Mouse (Mus musculus) hindbrain, embryonic 11.5 days (tissue): ENCODE data around the gene Dtnbp1. TPM values are rescaled to one million over a fixed set of nuclear protein-coding genes. Genes with fewer than 3 reads are reported as not detected.

ENCODE experiments used
- ATAC-seq: fragments of 200-750 bp; cut with Nextera tagmentation; 2 replicates; pipeline ENCODE4 v1.8.0; 2017; ENCODE audit warnings: mild to moderate bottlenecking, moderate TSS enrichment, moderate library complexity; ENCODE audit not compliant: low FRiP score
- DNase-seq: peaks from one replicate; pipeline ENCODE4 v3.0.0-alpha.2; 2015; ENCODE audit warnings: low spot score
- H3K27ac ChIP-seq: fragments of 300-500 bp; sonication (generic); 2 replicates; pipeline ENCODE4 v1.5.1; 2014; ENCODE audit warnings: mild to moderate bottlenecking, low read depth, low read length
- H3K27me3 ChIP-seq: fragments of 300-500 bp; sonication (generic); 2 replicates; pipeline ENCODE4 v1.6.1; 2014; ENCODE audit warnings: mild to moderate bottlenecking, low read length, moderate library complexity, mixed read lengths; ENCODE audit not compliant: control insufficient read depth, insufficient read depth
- H3K36me3 ChIP-seq: fragments of 300-500 bp; sonication (generic); 2 replicates; pipeline ENCODE4 v1.6.1; 2014; ENCODE audit warnings: mild to moderate bottlenecking, low read length, moderate library complexity, mixed read lengths; ENCODE audit not compliant: control insufficient read depth, insufficient read depth
- H3K4me1 ChIP-seq: fragments of 300-500 bp; sonication (generic); replicated peaks from 2 replicates; pipeline ENCODE4 v1.6.1; 2014; ENCODE audit warnings: low read length, mixed read lengths; ENCODE audit not compliant: control insufficient read depth, insufficient read depth
- H3K4me2 ChIP-seq: fragments of 300-500 bp; sonication (generic); replicated peaks from 2 replicates; pipeline ENCODE4 v1.6.1; 2014; ENCODE audit warnings: mild to moderate bottlenecking, low read depth, low read length
- H3K4me3 ChIP-seq: fragments of 300-500 bp; sonication (generic); 2 replicates; pipeline ENCODE4 v1.5.1; 2014; ENCODE audit warnings: low read depth, low read length
- H3K9ac ChIP-seq: fragments of 300-500 bp; sonication (generic); 2 replicates; pipeline ENCODE4 v1.6.1; 2014; ENCODE audit warnings: low read depth, low read length
- H3K9me3 ChIP-seq: fragments of 300-500 bp; sonication (generic); 2 replicates; pipeline ENCODE4 v1.6.1; 2016; ENCODE audit warnings: low read length; ENCODE audit not compliant: control insufficient read depth
- WGBS: fragments of 180-500 bp; shearing (Covaris S2); extraction: QIAGEN DNeasy Blood & Tissue Kit; methylation state at CpG from one replicate; pipeline ENCODE4 v1.1.7; 2014; 5-methylcytosine and 5-hydroxymethylcytosine counted together
- polyA plus RNA-seq: library from polyadenylated mRNA; unstranded; fragments of >200 nt; fragmentation: Nextera tagmentation; extraction: Ambion mirVana; gene quantifications from 2 replicates; pipeline ENCODE4 v1.2.1, GENCODE M21; 2014

The Dtnbp1 gene
- polyA plus RNA-seq, 1 experiment from 2014 or later, result 69.2 TPM

DNA sequence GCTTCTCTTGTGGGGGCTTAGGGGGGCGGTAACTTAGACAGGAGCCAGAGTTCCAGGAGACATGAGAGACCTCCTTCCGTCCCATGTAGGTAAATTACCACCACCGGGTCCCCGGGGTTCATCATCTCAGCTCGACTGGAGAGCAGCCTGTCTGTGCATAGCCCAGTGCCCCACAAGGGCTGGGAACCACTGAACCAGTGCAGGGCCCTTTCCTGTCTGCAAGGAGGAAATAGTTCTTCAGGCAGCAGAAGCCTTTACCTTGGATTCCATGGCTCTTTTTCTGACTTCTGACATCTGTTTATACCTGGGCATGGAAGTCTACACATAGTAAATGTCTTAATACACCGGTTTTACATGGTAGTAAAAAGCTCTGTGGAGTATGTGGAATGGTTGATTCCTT is 5.8 kb upstream of the Dtnbp1 start:
- ATAC-seq (no peak), DNase-seq (no peak)
- H3K9me3 ChIP-seq, result no peaks in the 10 kb centered on the region
- no peak overlapping the region for H3K4me3 ChIP-seq
- H3K9ac ChIP-seq, result no peak overlapping the region
- no peak overlapping the region for H3K27ac ChIP-seq
- H3K27me3 ChIP-seq, result no peaks in the 10 kb centered on the region
- no peaks in the 10 kb centered on the region for H3K4me1 ChIP-seq
- no peaks in the 10 kb centered on the region for H3K36me3 ChIP-seq
- 75% methylated on average over 6 of the region's 6 CpGs for WGBS
- no peak overlapping the region for H3K4me2 ChIP-seq

DNA sequence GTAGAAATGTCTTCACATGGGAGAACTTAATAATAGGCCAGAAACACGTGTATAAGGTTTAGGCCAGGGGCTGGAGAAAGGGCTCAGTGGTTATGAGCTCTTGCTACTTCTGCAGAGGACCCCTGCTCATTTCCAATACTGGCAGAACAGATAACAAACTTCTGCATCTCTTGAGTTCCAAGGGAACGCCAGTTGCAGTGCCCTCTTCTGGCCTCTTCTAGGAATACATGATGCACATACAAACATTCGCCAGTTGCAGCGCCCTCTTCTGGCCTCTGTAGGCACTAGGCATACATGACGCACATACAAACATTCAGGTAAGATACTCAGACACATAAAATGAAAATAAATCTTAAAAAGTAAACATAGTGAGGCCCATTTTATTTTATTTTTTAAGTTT is 4.5 kb upstream of the Dtnbp1 start:
- DNase-seq (peak; percentile 59), ATAC-seq (no peak)
- WGBS, result 78% methylated on average over 5 of the region's 5 CpGs
- Histone ChIP-seq H3K9ac (no peak overlapping the region), H3K27ac (no peak overlapping the region), H3K4me2 (no peak overlapping the region), H3K4me3 (no peak overlapping the region), H3K27me3 (no peaks in the 10 kb centered on the region), H3K4me1 (no peaks in the 10 kb centered on the region), H3K9me3 (no peaks in the 10 kb centered on the region), H3K36me3 (no peaks in the 10 kb centered on the region)

DNA sequence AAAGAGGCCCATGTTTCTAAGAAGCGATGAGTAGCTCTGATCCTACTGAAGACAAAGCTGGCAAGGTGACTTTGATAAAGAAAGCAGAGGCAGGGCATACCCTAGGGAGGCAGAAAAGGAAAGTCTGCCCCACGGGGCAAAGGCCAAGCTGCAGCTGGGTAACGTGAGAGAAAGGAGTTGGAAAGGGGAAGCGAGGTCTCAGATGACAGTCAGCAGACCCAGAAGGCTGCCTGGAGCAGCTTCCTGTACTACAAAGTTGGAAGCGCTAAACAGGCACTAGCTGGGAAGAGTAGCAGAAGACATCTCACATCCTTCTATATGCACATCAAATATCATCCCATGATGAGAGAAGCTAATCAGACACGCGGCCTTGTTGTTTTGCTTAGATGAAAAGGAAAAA is 3.9 kb upstream of the Dtnbp1 start:
- DNase-seq (peak; percentile 5), ATAC-seq (no peak)
- no peaks in the 10 kb centered on the region for H3K27me3 ChIP-seq
- WGBS, result 69% methylated on average over 7 of the region's 7 CpGs
- H3K4me1 ChIP-seq, result no peaks in the 10 kb centered on the region
- no peak overlapping the region for H3K9ac ChIP-seq
- no peak overlapping the region for H3K4me2 ChIP-seq
- H3K9me3 ChIP-seq, result no peaks in the 10 kb centered on the region
- no peak overlapping the region for H3K4me3 ChIP-seq
- H3K36me3 ChIP-seq, result no peaks in the 10 kb centered on the region
- no peak overlapping the region for H3K27ac ChIP-seq

DNA sequence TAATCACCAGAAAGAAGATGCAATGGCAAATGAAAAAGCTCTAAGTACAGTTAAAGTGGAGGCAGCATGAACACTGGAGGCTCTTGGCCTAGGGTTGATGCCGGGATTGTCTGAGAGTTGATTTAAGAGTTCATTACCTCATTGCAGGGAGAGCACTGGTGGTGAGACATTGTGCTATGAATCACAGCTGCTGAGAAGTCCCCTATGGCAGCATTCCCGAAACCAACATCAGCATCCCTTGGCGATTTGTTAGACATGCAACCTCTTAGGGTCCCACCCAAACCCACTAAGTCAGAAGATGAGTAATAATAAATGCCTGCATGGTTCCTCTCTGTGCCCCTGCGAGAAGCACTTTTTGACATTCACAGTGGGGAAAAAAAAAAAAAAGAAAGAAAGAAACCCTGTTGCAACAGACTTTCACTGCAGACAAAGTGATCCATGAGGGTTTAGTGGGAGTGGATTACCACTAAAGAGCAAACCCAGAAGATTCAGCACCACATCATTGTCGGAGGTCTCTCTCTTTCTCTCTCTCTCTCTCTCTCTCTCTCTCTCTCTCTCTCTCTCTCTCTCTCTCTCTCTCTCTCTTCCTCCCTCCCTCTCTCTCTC is 3.1 kb upstream of the Dtnbp1 start:
- Histone ChIP-seq H3K4me2 (no peak overlapping the region), H3K4me3 (no peak overlapping the region), H3K9me3 (no peaks in the 10 kb centered on the region), H3K27ac (no peak overlapping the region), H3K36me3 (no peaks in the 10 kb centered on the region), H3K4me1 (no peaks in the 10 kb centered on the region), H3K27me3 (no peaks in the 10 kb centered on the region), H3K9ac (no peak overlapping the region)
- no peak for DNase-seq
- ATAC-seq, result no peak
- WGBS, result 87% methylated on average over 5 of the region's 5 CpGs

DNA sequence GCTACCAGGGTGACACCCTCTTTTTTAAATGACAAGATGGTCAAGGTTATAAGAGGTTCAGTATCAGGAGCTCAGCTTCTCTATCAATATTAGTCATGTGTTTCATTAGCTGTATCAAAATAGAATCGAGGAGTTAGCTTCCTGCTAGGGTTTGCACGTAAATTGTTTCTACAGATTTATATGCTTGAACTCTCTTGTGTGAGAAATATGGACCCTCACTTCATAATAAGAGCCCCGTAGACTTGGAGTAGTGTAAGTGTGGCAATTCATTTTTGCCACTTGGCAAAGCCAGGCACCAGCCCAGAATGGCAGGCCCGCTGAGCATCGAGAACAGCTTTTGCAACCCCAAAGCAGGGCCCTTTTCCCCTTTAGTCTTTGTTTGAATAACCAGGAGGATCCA is 1.1 kb upstream of the Dtnbp1 start:
- WGBS, result 77% methylated on average over 5 of the region's 5 CpGs
- H3K9ac ChIP-seq, result no peak overlapping the region; the same call in 1 of the 2 replicates
- no peak for ATAC-seq
- no peaks in the 10 kb centered on the region for H3K9me3 ChIP-seq
- no peak overlapping the region for H3K27ac ChIP-seq
- no peak overlapping the region for H3K4me2 ChIP-seq
- no peak for DNase-seq
- no peak overlapping the region; the same call in 1 of the 2 replicates for H3K4me3 ChIP-seq
- H3K36me3 ChIP-seq, result no peaks in the 10 kb centered on the region
- H3K4me1 ChIP-seq, result no peaks in the 10 kb centered on the region
- no peaks in the 10 kb centered on the region for H3K27me3 ChIP-seq

DNA sequence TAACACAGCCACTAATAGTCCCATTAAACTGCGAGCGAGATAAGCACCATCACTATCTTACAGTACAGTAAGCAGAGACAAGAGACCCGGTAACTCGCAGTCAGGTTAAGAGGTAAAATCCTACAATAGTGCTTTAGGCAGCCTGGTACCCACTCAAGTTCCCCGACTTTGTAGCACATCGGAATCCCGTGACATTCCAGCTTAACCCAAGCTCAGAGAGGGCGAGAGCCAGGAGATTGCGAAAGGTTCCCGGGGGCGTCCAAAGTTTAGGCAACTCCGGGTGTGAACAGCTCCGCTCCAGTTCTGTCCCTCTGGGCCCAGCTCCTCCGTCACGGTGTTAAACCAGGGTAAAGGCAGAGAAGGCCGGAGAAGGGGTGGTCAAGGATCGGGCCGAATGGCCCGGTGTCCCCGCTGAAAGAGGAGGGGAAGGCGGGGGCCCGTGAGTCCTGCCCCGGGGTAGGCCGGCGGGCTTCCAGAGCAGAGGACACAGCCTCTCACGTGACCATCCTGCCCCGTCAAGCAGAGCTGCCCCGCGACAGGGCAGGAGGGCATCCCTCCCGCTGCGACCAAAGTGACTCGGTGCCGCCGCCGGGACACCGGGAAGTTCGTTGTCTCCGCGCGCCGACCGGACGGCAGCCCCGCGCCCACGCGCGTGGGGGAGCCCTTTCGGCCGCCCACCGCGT is 578 bp downstream of the Dtnbp1 start:
- no peaks in the 10 kb centered on the region for H3K27me3 ChIP-seq
- H3K4me1 ChIP-seq, result no peaks in the 10 kb centered on the region
- H3K27ac ChIP-seq, result peak overlapping the region; percentile 60; the same call in 1 of the 2 replicates
- peak overlapping the region; percentile 85 for H3K9ac ChIP-seq
- H3K4me2 ChIP-seq, result peak overlapping the region; percentile 75
- under 1% methylated on average over 44 of the region's 52 CpGs for WGBS
- no peaks in the 10 kb centered on the region for H3K9me3 ChIP-seq
- ATAC-seq (peak; percentile 85), DNase-seq (peak; percentile 70)
- H3K4me3 ChIP-seq, result peak overlapping the region; percentile 86
- no peaks in the 10 kb centered on the region for H3K36me3 ChIP-seq

DNA sequence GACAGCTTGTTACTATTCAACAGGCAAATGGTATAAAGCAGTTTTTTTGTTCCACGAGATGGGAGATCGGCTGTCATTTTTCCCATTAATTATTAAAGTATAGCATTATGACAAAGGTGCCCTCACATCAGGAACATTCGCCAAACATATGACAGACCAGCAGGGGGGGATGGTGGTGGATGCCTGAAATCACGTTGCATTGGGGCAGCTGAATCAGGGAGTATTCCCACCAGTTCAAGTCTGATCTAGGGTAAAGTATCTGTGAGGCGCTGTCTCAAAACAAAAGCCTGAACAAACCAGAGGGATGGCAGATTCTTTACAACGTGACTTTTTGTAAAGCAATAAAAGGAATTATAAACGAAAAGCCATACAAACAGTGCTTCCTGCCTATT is 1.1 kb downstream of the Dtnbp1 start:
- DNase-seq (peak; percentile 57), ATAC-seq (peak; percentile 31; the same call in 1 of the 2 replicates)
- H3K27ac ChIP-seq, result no peak overlapping the region
- H3K36me3 ChIP-seq, result no peaks in the 10 kb centered on the region
- no peaks in the 10 kb centered on the region for H3K4me1 ChIP-seq
- no peaks in the 10 kb centered on the region for H3K9me3 ChIP-seq
- H3K4me2 ChIP-seq, result peak overlapping the region; percentile 75
- no peaks in the 10 kb centered on the region for H3K27me3 ChIP-seq
- peak overlapping the region; percentile 86 for H3K4me3 ChIP-seq
- H3K9ac ChIP-seq, result peak overlapping the region; percentile 85
- WGBS, result 22% methylated on average over 7 of the region's 7 CpGs

DNA sequence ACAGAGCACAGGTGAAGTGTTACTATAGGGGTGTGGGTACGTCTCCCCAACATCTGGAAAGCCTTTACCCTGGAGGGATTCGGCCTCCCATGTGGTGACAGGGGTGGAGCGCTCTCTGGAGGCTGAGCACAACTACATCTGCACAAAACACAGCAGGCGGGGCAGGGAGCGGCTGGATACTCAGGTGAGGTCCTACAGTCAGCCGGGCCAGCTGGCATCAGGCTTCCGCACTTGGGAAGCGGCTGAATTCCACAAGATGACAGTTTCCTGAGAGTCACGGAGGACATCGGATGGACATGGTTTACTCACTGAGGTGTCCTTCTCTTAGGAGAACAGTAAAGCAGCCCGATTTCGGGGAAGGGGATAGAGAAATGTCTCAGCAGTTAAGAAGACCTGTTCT is 2.7 kb downstream of the Dtnbp1 start:
- ATAC-seq, result no peak
- Histone ChIP-seq H3K4me1 (no peaks in the 10 kb centered on the region), H3K9ac (no peak overlapping the region), H3K4me3 (no peak overlapping the region), H3K27me3 (no peaks in the 10 kb centered on the region), H3K9me3 (no peaks in the 10 kb centered on the region), H3K36me3 (no peaks in the 10 kb centered on the region), H3K4me2 (no peak overlapping the region), H3K27ac (no peak overlapping the region)
- DNase-seq, result no peak
- 92% methylated on average over 12 of the region's 12 CpGs for WGBS

DNA sequence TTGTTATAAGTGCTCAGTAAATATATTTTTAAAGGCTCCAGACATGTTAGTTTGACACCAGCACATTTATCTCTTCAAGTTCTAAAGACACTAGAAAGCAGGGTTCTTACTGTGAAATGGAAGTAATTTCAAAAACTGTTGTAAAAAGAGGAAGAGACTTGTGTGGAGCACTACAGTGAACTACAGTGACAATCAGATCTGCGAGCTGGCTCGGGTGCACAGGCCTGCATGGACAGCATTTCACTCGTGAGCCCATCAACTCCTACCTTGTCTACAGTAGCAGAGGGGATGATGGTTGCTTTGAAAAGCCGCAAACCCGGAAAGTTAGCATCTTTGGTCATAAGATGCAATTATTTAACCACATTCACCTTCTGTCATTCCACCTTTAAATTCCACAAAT is 5.6 kb downstream of the Dtnbp1 start:
- Histone ChIP-seq H3K27me3 (no peaks in the 10 kb centered on the region), H3K9me3 (no peaks in the 10 kb centered on the region), H3K36me3 (no peaks in the 10 kb centered on the region), H3K4me2 (no peak overlapping the region), H3K4me1 (no peaks in the 10 kb centered on the region), H3K9ac (no peak overlapping the region), H3K27ac (no peak overlapping the region), H3K4me3 (no peak overlapping the region)
- DNase-seq (no peak), ATAC-seq (no peak)
- 94% methylated on average over 5 of the region's 5 CpGs for WGBS
